32 mouse cellular contexts compared by ENCODE assay signal in the genomic region with DNA sequence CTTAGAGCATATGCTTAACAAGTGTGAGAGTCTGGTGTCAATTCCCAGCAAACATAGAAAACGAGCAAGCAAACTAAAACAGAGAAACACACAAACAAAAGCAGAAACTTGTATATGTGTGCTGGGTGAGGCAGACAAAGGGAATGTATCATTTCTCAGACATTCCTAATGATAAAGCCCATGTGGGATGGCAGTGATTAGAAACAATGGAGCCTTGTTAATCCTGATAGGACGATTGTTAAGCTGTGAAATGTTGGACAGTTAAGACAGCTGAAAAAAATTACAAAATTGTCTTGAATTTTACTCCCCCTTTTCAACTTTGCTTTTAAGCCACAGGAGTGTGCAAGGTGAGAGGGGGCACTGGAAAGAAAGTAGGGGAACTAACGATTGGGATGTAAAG.
"Had no signal": no experiment of that assay in that cellular context is flagged by ENCODE, and none has a peak within 500 bp of the region (broad histone marks: within the 10 kb centered on the region; RNA-seq: fewer than 3 reads in every experiment).

No protein-coding gene starts in this region.

- ATAC-seq: liver, embryonic 12.5 days; liver, postnatal 0 days; lung, postnatal 0 days; midbrain, embryonic 13.5 days; midbrain, embryonic 15.5 days; midbrain, embryonic 16.5 days had no signal

- H3K9ac ChIP-seq: limb, embryonic 12.5 days; limb, embryonic 13.5 days; limb, embryonic 15.5 days; liver, embryonic 12.5 days; liver, embryonic 13.5 days; liver, embryonic 14.5 days; liver, embryonic 15.5 days; liver, postnatal 0 days; lung, embryonic 14.5 days; lung, embryonic 15.5 days; midbrain, embryonic 12.5 days; midbrain, embryonic 13.5 days; midbrain, embryonic 15.5 days had no signal

- H3K4me3 ChIP-seq: left cerebral cortex, adult 2 months; limb, embryonic 10.5 days; limb, embryonic 12.5 days; limb, embryonic 13.5 days; limb, embryonic 15.5 days; liver, embryonic 12.5 days; liver, embryonic 13.5 days; liver, embryonic 15.5 days; lung, embryonic 15.5 days; megakaryocyte, embryonic 14.5 days; midbrain, embryonic 10.5 days; midbrain, embryonic 12.5 days; midbrain, embryonic 13.5 days; midbrain, embryonic 15.5 days; myocyte had no signal

- H3K36me3 ChIP-seq: limb, embryonic 10.5 days; limb, embryonic 12.5 days; limb, embryonic 13.5 days; limb, embryonic 15.5 days; liver, embryonic 12.5 days; liver, embryonic 13.5 days; liver, embryonic 15.5 days; lung, embryonic 15.5 days; midbrain, embryonic 10.5 days; midbrain, embryonic 12.5 days; midbrain, embryonic 13.5 days; midbrain, embryonic 15.5 days had no signal

- H3K27ac ChIP-seq: left cerebral cortex, adult 2 months; limb, embryonic 10.5 days; limb, embryonic 12.5 days; limb, embryonic 13.5 days; limb, embryonic 15.5 days; liver, embryonic 12.5 days; liver, embryonic 13.5 days; liver, embryonic 14.5 days; liver, embryonic 15.5 days; lung, embryonic 15.5 days; macrophage; midbrain, embryonic 10.5 days; midbrain, embryonic 12.5 days; midbrain, embryonic 13.5 days; midbrain, embryonic 15.5 days had no signal

- H3K9me3 ChIP-seq: limb, embryonic 10.5 days; limb, embryonic 12.5 days; limb, embryonic 13.5 days; limb, embryonic 15.5 days; liver, embryonic 12.5 days; liver, embryonic 13.5 days; liver, embryonic 15.5 days; lung, embryonic 15.5 days; megakaryocyte, embryonic 14.5 days; midbrain, embryonic 10.5 days; midbrain, embryonic 12.5 days; midbrain, embryonic 13.5 days; midbrain, embryonic 15.5 days had no signal

- DNase-seq: left cerebral cortex, postnatal 4 days; liver; liver, embryonic 13.5 days; liver, postnatal 0 days; lung, adult 18-20 months; lung, adult 2 months; lung, embryonic 14.5 days; lung, postnatal 10 days; lung, postnatal 14 days; lung, postnatal 36 days; lung, postnatal 4 days; midbrain, embryonic 14.5 days had no signal

- H3K27me3 ChIP-seq: limb, embryonic 12.5 days; limb, embryonic 13.5 days; limb, embryonic 15.5 days; liver, embryonic 12.5 days; liver, embryonic 13.5 days; liver, embryonic 15.5 days; lung, embryonic 15.5 days; megakaryocyte, embryonic 14.5 days; midbrain, embryonic 12.5 days; midbrain, embryonic 13.5 days; midbrain, embryonic 15.5 days had no signal

- H3K4me1 ChIP-seq: limb, embryonic 13.5 days; limb, embryonic 15.5 days; liver, embryonic 12.5 days; liver, embryonic 13.5 days; liver, embryonic 15.5 days; lung, embryonic 15.5 days; megakaryocyte, embryonic 14.5 days; midbrain, embryonic 12.5 days; midbrain, embryonic 13.5 days; midbrain, embryonic 15.5 days had no signal

- H3K4me2 ChIP-seq: limb, embryonic 12.5 days; limb, embryonic 13.5 days; limb, embryonic 15.5 days; liver, embryonic 11.5 days; liver, embryonic 12.5 days; liver, embryonic 13.5 days; liver, embryonic 15.5 days; lung, embryonic 14.5 days; lung, embryonic 15.5 days; midbrain, embryonic 11.5 days; midbrain, embryonic 12.5 days; midbrain, embryonic 13.5 days; midbrain, embryonic 15.5 days had no signal
